19 mouse cellular contexts compared by ENCODE assay signal in genomic region chr9:90075336-90075735, GRCm38 (mm10).
"Had no signal": no experiment of that assay in that cellular context is flagged by ENCODE, and none has a peak within 500 bp of the region (broad histone marks: within the 10 kb centered on the region; RNA-seq: fewer than 3 reads in every experiment).

No protein-coding gene starts in this region.

- H3K4me1 ChIP-seq: limb, embryonic 10.5 days; limb, embryonic 13.5 days; liver, embryonic 13.5 days; midbrain, embryonic 12.5 days; midbrain, embryonic 15.5 days; neural tube, embryonic 12.5 days; neural tube, embryonic 15.5 days; stomach, embryonic 15.5 days had no signal

- H3K27me3 ChIP-seq: limb, embryonic 13.5 days; liver, embryonic 13.5 days; midbrain, embryonic 12.5 days; midbrain, embryonic 15.5 days; neural tube, embryonic 12.5 days; neural tube, embryonic 15.5 days; stomach, embryonic 15.5 days had no signal

- DNase-seq: kidney, adult 18-20 months; kidney, adult 9 months; kidney, postnatal 14 days; layer of hippocampus, adult 9-11 months; liver; liver, embryonic 13.5 days; lung, embryonic 14.5 days; right cerebral cortex, postnatal 25 days; spleen, adult 18-20 months; thymus, postnatal 36 days had no signal

- H3K4me3 ChIP-seq: layer of hippocampus, adult 2 months; limb, embryonic 10.5 days; limb, embryonic 13.5 days; liver, embryonic 13.5 days; midbrain, embryonic 12.5 days; midbrain, embryonic 15.5 days; neural tube, embryonic 12.5 days; neural tube, embryonic 15.5 days; stomach, embryonic 15.5 days had no signal

- H3K36me3 ChIP-seq: limb, embryonic 10.5 days; limb, embryonic 13.5 days; liver, embryonic 13.5 days; midbrain, embryonic 12.5 days; midbrain, embryonic 15.5 days; neural tube, embryonic 12.5 days; neural tube, embryonic 15.5 days; stomach, embryonic 15.5 days had no signal

- H3K9me3 ChIP-seq: limb, embryonic 10.5 days; limb, embryonic 13.5 days; liver, embryonic 13.5 days; midbrain, embryonic 12.5 days; midbrain, embryonic 15.5 days; neural tube, embryonic 12.5 days; neural tube, embryonic 15.5 days; stomach, embryonic 15.5 days had no signal

- H3K9ac ChIP-seq: limb, embryonic 13.5 days; liver, embryonic 13.5 days; lung, embryonic 14.5 days; midbrain, embryonic 12.5 days; midbrain, embryonic 15.5 days; neural tube, embryonic 12.5 days; neural tube, embryonic 15.5 days; stomach, embryonic 15.5 days had no signal

- H3K27ac ChIP-seq: layer of hippocampus, adult 2 months; limb, embryonic 10.5 days; limb, embryonic 13.5 days; liver, embryonic 13.5 days; macrophage; midbrain, embryonic 12.5 days; midbrain, embryonic 15.5 days; neural tube, embryonic 12.5 days; neural tube, embryonic 15.5 days; stomach, embryonic 15.5 days had no signal

- ATAC-seq: midbrain, embryonic 15.5 days had no signal

- H3K4me2 ChIP-seq: limb, embryonic 13.5 days; liver, embryonic 13.5 days; lung, embryonic 14.5 days; midbrain, embryonic 12.5 days; midbrain, embryonic 15.5 days; neural tube, embryonic 12.5 days; neural tube, embryonic 15.5 days; stomach, embryonic 15.5 days had no signal
